Mouse (Mus musculus) thymus, adult 18-20 months (tissue): Measurements from ENCODE around the gene Ikbke.
"Not testable (repeated sequence)": the region's sequence is repeated elsewhere in the genome, so short reads cannot be mapped to it uniquely, and the experiment has no call there.

Source experiments
- DNase-seq, 2 experiments: peaks; one replicate each; pipeline ENCODE4 v3.0.0; 2022; ENCODE audit warnings: mixed read lengths in 2 of 2

The Ikbke gene

GRCm38 (mm10) chr1:131280280-131280679 lies 874 bp upstream of the Ikbke start:
- peak; percentile 23 to 41 for DNase-seq

- peak; percentile 26 to 61 for DNase-seq
Measured at GRCm38 (mm10) chr1:131278606-131279455, 575 bp downstream of the Ikbke start.

GRCm38 (mm10) chr1:131276831-131277230 lies 2.6 kb downstream of the Ikbke start:
- DNase-seq = no peak

- no peak for DNase-seq
Measured at GRCm38 (mm10) chr1:131275577-131275976, 3.8 kb downstream of the Ikbke start.

- no peak for DNase-seq
Measured at GRCm38 (mm10) chr1:131274725-131275539, 4.5 kb downstream of the Ikbke start.

- DNase-seq = peak in 1 of 2 experiments; percentile 54
Measured at GRCm38 (mm10) chr1:131269797-131270578, 9.4 kb downstream of the Ikbke start.

GRCm38 (mm10) chr1:131268776-131269175 lies 10.6 kb downstream of the Ikbke start:
- no peak for DNase-seq

GRCm38 (mm10) chr1:131263905-131264304 lies 15.5 kb downstream of the Ikbke start:
- no peak for DNase-seq

- peak in 1 of 2 experiments; percentile 30 for DNase-seq
Measured at GRCm38 (mm10) chr1:131260309-131260656, 19.1 kb downstream of the Ikbke start.

GRCm38 (mm10) chr1:131259632-131260308 lies 19.6 kb downstream of the Ikbke start:
- DNase-seq = no peak

GRCm38 (mm10) chr1:131257288-131257687 lies 22.1 kb downstream of the Ikbke start:
- no peak for DNase-seq

GRCm38 (mm10) chr1:131252516-131253250 lies 26.7 kb downstream of the Ikbke start:
- DNase-seq = not testable (repeated sequence)

- no peak for DNase-seq
Measured at GRCm38 (mm10) chr1:131246433-131247395, 32.7 kb downstream of the Ikbke start.

- DNase-seq = no peak
Measured at GRCm38 (mm10) chr1:131245926-131246325, 33.5 kb downstream of the Ikbke start.

GRCm38 (mm10) chr1:131245089-131245856 lies 34.1 kb downstream of the Ikbke start, which contains the start of gene Rassf5:
TSS of gene Rassf5 (minus strand) at chr1:131245258.
- DNase-seq = peak; percentile 21 to 31

GRCm38 (mm10) chr1:131244536-131245088 lies 34.8 kb downstream of the Ikbke start:
- no peak for DNase-seq

GRCm38 (mm10) chr1:131242956-131243355 lies 36.5 kb downstream of the Ikbke start:
- no peak for DNase-seq

GRCm38 (mm10) chr1:131239576-131240193 lies 39.7 kb downstream of the Ikbke start:
- no peak for DNase-seq

- DNase-seq = no peak
Measured at GRCm38 (mm10) chr1:131238931-131239381, 40.5 kb downstream of the Ikbke start.
